Mouse (Mus musculus) frontal cortex, postnatal 25 days (tissue): ENCODE data around the gene Emilin2.

Experiments
- DNase-seq, 2 experiments: peaks; one replicate each; pipeline ENCODE4 v3.0.0; 2022; ENCODE audit warnings: low spot score in 2 of 2

Gene Emilin2

GRCm38 (mm10) chr17:71265336-71266051 lies 46.3 kb downstream of the Emilin2 start:
- DNase-seq = no peak

DNA sequence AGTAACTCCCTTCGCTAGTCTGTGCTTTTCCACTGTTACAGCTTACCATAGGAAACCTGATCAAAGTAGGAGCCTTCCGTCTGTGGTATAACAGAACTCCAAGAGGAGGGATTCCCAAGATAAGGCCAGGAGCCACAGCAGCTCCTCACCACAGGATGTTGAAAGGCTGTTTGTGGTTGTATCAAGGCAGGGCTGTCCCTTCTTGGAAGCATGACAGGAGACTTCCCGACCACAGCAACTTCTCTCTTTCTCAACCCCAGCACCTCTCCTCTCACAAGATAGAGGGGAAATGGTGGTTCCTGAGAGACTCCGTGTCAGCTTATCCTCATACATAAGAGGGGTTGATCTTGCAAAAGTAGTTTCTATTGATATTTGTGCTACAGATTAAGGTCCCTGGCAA lies 47.0 kb downstream of the Emilin2 start:
- DNase-seq = no peak

- no peak for DNase-seq
Observed at GRCm38 (mm10) chr17:71263136-71263535, 48.6 kb downstream of the Emilin2 start.

- DNase-seq = no peak
Observed at GRCm38 (mm10) chr17:71260658-71261057, 51.1 kb downstream of the Emilin2 start.

DNA sequence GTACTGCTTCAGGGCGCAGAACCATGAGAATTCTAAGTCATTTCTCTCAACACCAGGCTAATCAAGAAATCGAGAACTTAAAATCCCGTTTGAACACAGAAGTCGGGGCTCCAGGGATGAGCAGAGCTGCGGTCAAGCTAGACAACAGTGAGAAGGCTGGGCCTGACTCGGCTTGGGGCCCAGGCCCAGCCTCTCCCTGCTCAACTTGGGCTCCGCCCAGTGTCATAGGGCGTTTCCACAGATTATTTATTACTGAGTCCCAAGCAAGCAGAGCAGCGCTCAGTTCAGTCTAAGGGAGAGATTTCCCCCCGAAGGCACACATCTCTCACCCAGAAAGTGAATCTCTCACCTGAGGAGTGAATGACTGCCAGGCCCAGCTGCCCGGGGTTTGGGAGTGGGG lies 52.1 kb downstream of the Emilin2 start:
- no peak for DNase-seq

- DNase-seq = no peak
Observed at GRCm38 (mm10) chr17:71256806-71257536, 54.8 kb downstream of the Emilin2 start.

DNA sequence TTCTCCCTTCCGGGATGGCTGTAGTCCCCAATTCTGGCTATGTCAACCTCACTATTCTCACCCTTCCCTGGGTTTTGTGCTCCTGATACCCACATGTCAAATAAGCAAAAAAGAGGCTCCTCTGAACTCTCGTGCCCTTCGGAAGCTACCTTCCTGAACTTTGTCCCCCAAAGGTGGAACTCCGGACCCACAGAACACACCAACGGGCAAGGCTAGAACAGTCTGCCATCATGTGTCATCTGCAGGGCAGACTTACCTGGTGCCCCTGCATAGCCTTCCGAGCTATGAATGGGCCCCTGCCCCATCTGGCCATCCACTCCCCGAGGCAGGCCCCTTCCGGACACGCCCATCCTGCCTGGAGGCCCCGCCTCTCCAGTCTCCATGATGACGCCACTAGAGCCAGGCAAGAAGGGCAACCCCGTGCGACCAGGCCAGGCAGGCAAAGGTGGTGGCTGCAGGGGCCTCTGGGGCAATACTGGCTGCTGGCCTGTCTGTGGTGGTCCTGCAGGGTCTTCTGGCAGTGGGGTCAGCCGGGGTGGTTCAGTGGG lies 55.6 kb downstream of the Emilin2 start:
- DNase-seq = no peak

DNA sequence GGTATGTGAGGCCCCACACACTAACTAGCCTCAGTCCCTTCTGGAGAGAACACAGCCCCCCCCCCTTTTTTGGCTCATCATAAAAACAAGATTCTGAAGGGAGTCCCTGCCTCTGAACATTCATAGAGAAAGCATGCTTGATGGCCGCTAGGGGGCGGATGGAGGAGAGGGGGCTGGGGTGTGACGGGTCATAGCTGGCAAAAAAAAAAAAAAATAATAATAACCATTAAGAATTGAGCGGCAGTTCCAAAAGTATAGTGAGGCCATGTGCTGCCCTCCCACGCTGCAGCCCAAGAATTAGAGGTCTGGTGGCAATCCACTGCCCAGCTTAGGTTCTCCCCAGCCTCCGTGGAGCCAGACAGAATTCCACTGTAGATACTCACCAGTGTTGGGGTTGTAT lies 57.0 kb downstream of the Emilin2 start:
- no peak for DNase-seq

GRCm38 (mm10) chr17:71254106-71254505 lies 57.7 kb downstream of the Emilin2 start:
- no peak for DNase-seq

DNA sequence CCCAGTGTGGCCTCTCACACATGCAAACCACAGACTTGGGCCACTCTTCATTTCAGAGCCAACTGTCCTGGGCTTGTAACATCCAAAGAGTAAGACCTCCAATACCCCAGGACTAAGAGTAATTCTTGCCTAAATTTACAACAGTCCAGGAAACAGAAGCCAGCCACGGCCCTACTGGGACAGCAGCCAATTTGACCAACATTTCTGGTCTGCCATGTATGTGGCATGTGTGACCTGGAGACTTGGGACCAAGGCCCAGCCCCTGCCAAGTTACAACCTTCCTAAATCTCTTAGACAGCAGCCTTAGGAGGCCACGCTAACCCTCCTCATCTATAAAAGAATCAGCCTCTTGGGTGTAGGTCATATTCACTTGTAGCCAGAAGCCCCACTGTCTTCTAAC lies 58.4 kb downstream of the Emilin2 start:
- DNase-seq = no peak

- DNase-seq = no peak
Observed at GRCm38 (mm10) chr17:71252101-71252500, 59.7 kb downstream of the Emilin2 start.

GRCm38 (mm10) chr17:71251601-71252001 lies 60.2 kb downstream of the Emilin2 start:
- DNase-seq = no peak

GRCm38 (mm10) chr17:71250819-71251600 lies 60.8 kb downstream of the Emilin2 start:
- DNase-seq = no peak

DNA sequence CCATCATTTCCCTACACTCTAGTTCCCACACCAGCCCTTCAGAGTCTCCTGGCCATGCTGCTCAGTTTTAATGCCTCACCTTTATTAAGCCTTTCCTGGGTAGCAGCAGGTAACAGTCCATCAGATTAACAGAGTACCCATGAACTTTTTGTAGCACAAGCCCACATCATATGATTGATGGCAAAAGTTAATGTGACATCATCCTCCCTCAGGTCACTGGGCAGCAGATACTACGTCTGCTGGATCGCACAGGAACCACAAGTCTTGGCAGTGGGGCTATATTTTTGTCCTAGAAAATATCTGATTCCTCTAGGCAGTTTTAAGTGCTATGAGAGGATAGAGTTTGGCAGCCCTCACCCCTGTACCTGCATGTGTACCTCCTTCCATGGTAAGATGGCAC lies 61.7 kb downstream of the Emilin2 start:
- no peak for DNase-seq

GRCm38 (mm10) chr17:71248963-71249362 lies 62.8 kb downstream of the Emilin2 start:
- DNase-seq = no peak

DNA sequence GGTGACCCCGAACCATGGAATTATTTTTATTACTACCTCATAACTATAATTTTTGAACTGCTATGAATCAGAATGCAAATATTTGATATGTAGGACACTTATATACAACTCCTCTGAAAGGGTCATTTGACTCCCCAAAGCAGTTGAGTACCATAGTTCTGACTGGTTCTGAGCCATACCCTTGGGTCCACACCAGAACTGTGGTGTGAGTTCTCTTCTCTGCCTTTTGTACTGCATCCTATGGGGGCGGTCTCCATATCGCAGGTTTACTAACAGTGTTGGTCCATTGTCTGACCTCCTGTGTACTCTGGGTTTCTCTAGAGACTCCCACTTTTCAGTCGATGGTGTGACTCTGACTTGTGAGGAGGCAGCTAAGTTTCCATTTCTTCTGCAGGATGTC lies 65.8 kb downstream of the Emilin2 start:
- no peak for DNase-seq

DNA sequence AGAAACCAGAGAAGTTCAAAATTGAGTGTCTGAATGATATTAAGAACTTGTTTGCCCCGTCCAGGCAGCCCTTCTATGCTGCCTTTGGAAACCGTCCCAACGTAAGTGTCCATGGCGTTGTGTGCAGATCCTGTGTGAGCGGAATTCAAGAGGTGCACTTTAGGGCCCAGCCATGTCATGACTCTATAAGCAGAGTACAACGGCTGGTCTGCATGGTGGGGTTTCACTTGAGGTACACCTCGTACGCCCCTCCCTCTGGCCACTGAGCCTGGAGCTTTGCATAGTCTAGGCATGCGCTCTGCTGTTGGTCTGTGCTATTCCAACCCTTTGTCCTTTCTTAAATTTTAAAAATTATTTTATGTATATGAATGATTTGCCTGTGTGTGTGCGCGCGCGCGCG lies 66.6 kb downstream of the Emilin2 start:
- no peak for DNase-seq

DNA sequence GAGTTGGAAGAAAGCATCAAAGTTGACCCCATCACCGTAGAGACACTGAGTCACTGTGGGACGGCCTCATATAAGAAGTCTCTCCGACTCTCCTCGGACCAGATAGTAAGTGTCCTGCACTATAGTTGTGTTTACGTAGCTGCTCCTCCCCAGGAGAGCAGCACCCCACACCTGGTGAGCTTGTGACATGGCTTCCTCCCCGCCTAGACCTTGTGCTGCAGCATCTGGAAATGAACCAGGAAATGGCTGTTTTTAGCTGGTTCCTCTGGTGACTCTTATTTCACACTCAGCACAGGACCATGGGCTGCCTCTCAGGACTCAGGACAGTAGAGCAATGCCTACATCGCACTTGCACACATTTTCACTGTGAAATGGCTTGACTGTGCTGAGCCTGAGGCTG lies 69.1 kb downstream of the Emilin2 start:
- no peak for DNase-seq

GRCm38 (mm10) chr17:71240811-71241210 lies 71.0 kb downstream of the Emilin2 start:
- no peak for DNase-seq

DNA sequence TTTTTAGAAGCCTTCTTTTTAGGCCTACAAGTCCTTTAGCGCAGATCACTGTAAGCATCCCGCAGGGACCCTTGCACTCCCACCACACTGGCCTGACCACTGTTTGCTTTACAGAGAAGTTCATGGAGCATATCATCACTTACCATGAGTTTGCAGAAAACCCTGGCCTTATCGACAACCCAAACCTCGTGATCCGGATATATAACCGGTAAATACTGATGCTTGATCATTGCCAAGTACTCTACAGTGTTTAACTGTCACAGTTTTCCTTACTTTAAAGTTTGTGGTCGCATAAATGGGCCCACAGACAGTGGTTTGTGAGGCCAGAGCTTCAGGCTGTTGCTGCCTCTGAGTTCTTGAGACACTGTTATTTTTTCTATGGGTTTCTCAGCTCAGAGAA lies 73.3 kb downstream of the Emilin2 start:
- DNase-seq = no peak

DNA sequence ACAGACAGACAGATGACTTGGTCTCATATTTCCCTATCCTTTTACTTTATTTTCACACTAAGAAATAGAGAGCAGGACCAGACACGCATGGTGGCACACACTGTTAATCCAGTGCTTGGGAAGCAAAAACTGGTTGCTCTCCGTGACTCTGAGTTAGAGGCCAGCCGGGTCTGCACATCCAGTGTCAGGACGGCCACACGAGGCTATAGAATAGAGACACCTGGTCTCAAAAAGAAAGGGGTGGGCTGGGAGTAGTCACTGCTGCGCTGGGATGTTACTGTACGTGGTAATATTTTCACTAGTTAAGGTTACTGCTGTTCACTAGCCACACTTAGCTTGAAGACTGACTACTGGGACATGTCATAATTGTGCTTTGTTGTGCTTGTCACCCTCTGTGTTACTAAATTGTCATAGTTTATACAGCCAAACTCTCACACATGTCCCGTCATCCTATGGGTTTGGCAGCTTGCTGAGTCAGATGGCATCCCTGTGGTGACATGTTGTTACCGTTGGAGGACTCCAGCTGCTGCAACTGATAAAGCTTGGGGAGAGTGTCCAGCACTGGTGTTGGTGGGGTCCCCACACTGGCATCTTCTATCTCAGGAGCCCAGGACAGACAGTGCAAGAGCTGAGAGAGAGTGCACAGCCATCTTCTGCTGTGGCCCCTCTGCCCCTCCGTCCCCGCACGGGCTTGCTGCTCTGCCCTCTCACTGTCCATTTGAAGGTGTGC lies 76.4 kb downstream of the Emilin2 start:
- DNase-seq = no peak
